Mouse (Mus musculus) CH12.LX (cell line): ENCODE measurements around the gene Klhl32. TPM values are rescaled to one million over a fixed set of nuclear protein-coding genes. Genes with fewer than 3 reads are reported as not detected.

Experiments used
- DNase-seq: peaks from one replicate; pipeline ENCODE4 v3.0.0-alpha.2; 2013; ENCODE audit errors: extremely low read depth
- H3K27ac ChIP-seq: 2 replicates; pipeline ENCODE4 v1.5.1; 2012; ENCODE audit warnings: low read depth, mild to moderate bottlenecking, control low read depth, moderate library complexity; ENCODE audit not compliant: insufficient read depth
- H3K27me3 ChIP-seq: replicated peaks from 2 replicates; pipeline ENCODE3; 2012; ENCODE audit warnings: inconsistent platforms
- H3K36me3 ChIP-seq, 2 experiments: replicated peaks in 1 of 2; 2 replicates each; pipeline versions ENCODE3 to v1.6.1; 2012; ENCODE audit warnings: inconsistent platforms in 1 of 2, low read length in 1 of 2, mild to moderate bottlenecking in 1 of 2, mixed read lengths in 1 of 2, moderate library complexity in 1 of 2; ENCODE audit not compliant: control insufficient read depth in 1 of 2, insufficient read depth in 1 of 2
- H3K4me1 ChIP-seq, 2 experiments: 2 replicates each; pipeline ENCODE4 v1.6.1; 2012; ENCODE audit warnings: inconsistent platforms in 1 of 2, moderate library complexity in 1 of 2; ENCODE audit not compliant: insufficient read depth in 2 of 2, control insufficient read depth in 1 of 2
- H3K4me2 ChIP-seq: 2 replicates; pipeline ENCODE4 v1.6.1; 2012; ENCODE audit warnings: low read depth, mild to moderate bottlenecking, control low read depth; ENCODE audit not compliant: poor library complexity, insufficient read depth, severe bottlenecking
- H3K4me3 ChIP-seq, 3 experiments: fragments of 150-350 bp in 1 of 3; sonication (generic) in 1 of 3; replicated peaks in 1 of 3; 2 replicates each; pipeline versions ENCODE3 to v1.5.1; 2011 to 2012; ENCODE audit warnings: low read depth in 2 of 3, low read length in 2 of 3, mild to moderate bottlenecking in 2 of 3, moderate library complexity in 2 of 3, control low read depth in 1 of 3, improper control_type of control experiment in 1 of 3, inconsistent platforms in 1 of 3, mixed read lengths in 1 of 3; ENCODE audit not compliant: poor library complexity in 1 of 3
- H3K79me2 ChIP-seq: replicated peaks from 2 replicates; pipeline ENCODE4 v1.6.1; 2012; ENCODE audit warnings: mild to moderate bottlenecking, moderate library complexity; ENCODE audit not compliant: control insufficient read depth, poor library complexity, insufficient read depth, severe bottlenecking; ENCODE audit errors: extremely low read depth
- H3K9ac ChIP-seq: 2 replicates; pipeline ENCODE4 v1.6.1; 2012; ENCODE audit warnings: low read depth, mild to moderate bottlenecking, control low read depth, moderate library complexity; ENCODE audit not compliant: insufficient read depth
- H3K9me3 ChIP-seq: replicated peaks from 2 replicates; pipeline ENCODE3; 2012; ENCODE audit warnings: low read length, inconsistent platforms, mixed read lengths
- BHLHE40 ChIP-seq: IDR thresholded peaks from 2 replicates; pipeline ENCODE4 v1.6.1; 2011; ENCODE audit warnings: mild to moderate bottlenecking, low read depth, low read length, improper control_type of control experiment
- CTCF ChIP-seq, 2 experiments: IDR thresholded peaks in 1 of 2; conservative IDR thresholded peaks in 1 of 2; 2 replicates each; pipeline ENCODE4 v1.5.1; 2011 to 2012; ENCODE audit warnings: low read depth in 2 of 2, low read length in 2 of 2, improper control_type of control experiment in 1 of 2, inconsistent platforms in 1 of 2, mild to moderate bottlenecking in 1 of 2, moderate library complexity in 1 of 2
- E2F4 ChIP-seq: IDR thresholded peaks from 2 replicates; pipeline ENCODE4 v1.6.1; 2011; ENCODE audit warnings: low read depth, low read length, improper control_type of control experiment; ENCODE audit not compliant: insufficient replicate concordance
- EP300 ChIP-seq: IDR thresholded peaks from 2 replicates; pipeline ENCODE4 v1.6.1; 2011; ENCODE audit warnings: low read length, improper control_type of control experiment
- ETS1 ChIP-seq: conservative IDR thresholded peaks from 2 replicates; pipeline ENCODE4 v1.6.1; 2012; ENCODE audit warnings: low read depth, mild to moderate bottlenecking, inconsistent platforms, low read length, improper control_type of control experiment, moderate library complexity
- GABPA ChIP-seq: IDR thresholded peaks from 2 replicates; pipeline ENCODE4 v1.6.1; 2012; ENCODE audit warnings: low read depth, low read length, improper control_type of control experiment, inconsistent platforms; ENCODE audit not compliant: insufficient replicate concordance
- HCFC1 ChIP-seq: IDR thresholded peaks from 2 replicates; pipeline ENCODE4 v1.6.1; 2012; ENCODE audit warnings: low read depth, mild to moderate bottlenecking, inconsistent platforms, low read length, improper control_type of control experiment
- JUN ChIP-seq: IDR thresholded peaks from 2 replicates; pipeline ENCODE4 v1.6.1; 2011; ENCODE audit warnings: low read depth, mild to moderate bottlenecking, low read length, improper control_type of control experiment, moderate library complexity; ENCODE audit not compliant: insufficient read depth
- JUND ChIP-seq: conservative IDR thresholded peaks from 2 replicates; pipeline ENCODE4 v1.6.1; 2011; ENCODE audit warnings: low read depth, low read length, improper control_type of control experiment
- KAT2A ChIP-seq: IDR thresholded peaks from 2 replicates; pipeline ENCODE4 v1.6.1; 2012; ENCODE audit warnings: low read length, improper control_type of control experiment, inconsistent platforms; ENCODE audit not compliant: insufficient replicate concordance
- MAFK ChIP-seq: IDR thresholded peaks from 2 replicates; pipeline ENCODE4 v1.6.1; 2011; ENCODE audit warnings: low read length, improper control_type of control experiment; ENCODE audit not compliant: insufficient replicate concordance
- MAZ ChIP-seq: IDR thresholded peaks from 2 replicates; pipeline ENCODE4 v1.6.1; 2012; ENCODE audit warnings: low read depth, mild to moderate bottlenecking, inconsistent platforms, low read length, improper control_type of control experiment, moderate library complexity
- MXI1 ChIP-seq: IDR thresholded peaks from 2 replicates; pipeline ENCODE4 v1.6.1; 2011; ENCODE audit warnings: mild to moderate bottlenecking, low read depth, low read length, improper control_type of control experiment
- NELFE ChIP-seq: IDR thresholded peaks from 2 replicates; pipeline ENCODE4 v1.6.1; 2011; ENCODE audit warnings: low read depth, low read length, improper control_type of control experiment
- NRF1 ChIP-seq: IDR thresholded peaks from 2 replicates; pipeline ENCODE4 v1.6.1; 2014; ENCODE audit warnings: low read depth, mild to moderate bottlenecking, inconsistent platforms, low read length, improper control_type of control experiment, moderate library complexity
- PAX5 ChIP-seq: IDR thresholded peaks from 2 replicates; pipeline ENCODE4 v1.6.1; 2012; ENCODE audit warnings: low read length, inconsistent platforms, mixed read lengths
- POLR2AphosphoS2 ChIP-seq: IDR thresholded peaks from 2 replicates; pipeline ENCODE4 v1.6.1; 2011; ENCODE audit warnings: low read depth, low read length, improper control_type of control experiment
- RCOR1 ChIP-seq: conservative IDR thresholded peaks from 2 replicates; pipeline ENCODE4 v1.6.1; 2012; ENCODE audit warnings: low read depth, mild to moderate bottlenecking, inconsistent platforms, low read length, improper control_type of control experiment
- TCF12 ChIP-seq: IDR thresholded peaks from 2 replicates; pipeline ENCODE4 v1.6.1; 2014; ENCODE audit warnings: low read depth, mild to moderate bottlenecking, inconsistent platforms, low read length, improper control_type of control experiment
- ZC3H11A ChIP-seq: IDR thresholded peaks from 2 replicates; pipeline ENCODE4 v1.6.1; 2012; ENCODE audit warnings: low read depth, mild to moderate bottlenecking, inconsistent platforms, low read length, improper control_type of control experiment
- ZKSCAN1 ChIP-seq: IDR thresholded peaks from 2 replicates; pipeline ENCODE4 v1.6.1; 2012; ENCODE audit warnings: low read depth, inconsistent platforms, low read length, improper control_type of control experiment, borderline replicate concordance
- ZMIZ1 ChIP-seq: IDR thresholded peaks from 2 replicates; pipeline ENCODE4 v1.6.1; 2012; ENCODE audit warnings: low read depth, mild to moderate bottlenecking, inconsistent platforms, low read length, improper control_type of control experiment
- ZNF384 ChIP-seq: IDR thresholded peaks from 2 replicates; pipeline ENCODE4 v1.6.1; 2012; ENCODE audit warnings: low read depth, low read length, improper control_type of control experiment, inconsistent platforms
- dilution Hi-C: fragments of 300-500 bp; cut with MboI; formaldehyde crosslinking; loops from 2 replicates; pipeline ENCODE4 v1.14.3; 2020; ENCODE audit warnings: low sequenced_read_pairs; ENCODE audit not compliant: extremely low pct_unique_long_range_greater_than_20kb, extremely low pct_ligation_motif_present
- in situ Hi-C: fragments of 300-500 bp; cut with MboI; formaldehyde crosslinking; loops from 3 replicates; pipeline ENCODE4 v1.14.3; 2019; ENCODE audit warnings: low sequenced_read_pairs, low pct_ligation_motif_present, low pct_unique_long_range_greater_than_20kb, mixed read lengths
- polyA plus RNA-seq: library from polyadenylated mRNA; unstranded; fragments of >175 nt; gene quantifications from 2 replicates; pipeline ENCODE4 v1.2.1, GENCODE M21; 2012; ENCODE audit warnings: low read depth; ENCODE audit not compliant: insufficient read length
- total RNA-seq, 2 experiments: library from RNA; depleted of rRNA; stranded (reverse); fragments of 300-350 nt in 1 of 2; fragments of >200 nt in 1 of 2; gene quantifications; 2 replicates each; pipeline ENCODE4 v1.2.3; 2012 to 2014

Gene Klhl32
- total and polyA plus RNA-seq, 3 experiments = 0.55 to 1.1 (median 0.60) TPM

DNA sequence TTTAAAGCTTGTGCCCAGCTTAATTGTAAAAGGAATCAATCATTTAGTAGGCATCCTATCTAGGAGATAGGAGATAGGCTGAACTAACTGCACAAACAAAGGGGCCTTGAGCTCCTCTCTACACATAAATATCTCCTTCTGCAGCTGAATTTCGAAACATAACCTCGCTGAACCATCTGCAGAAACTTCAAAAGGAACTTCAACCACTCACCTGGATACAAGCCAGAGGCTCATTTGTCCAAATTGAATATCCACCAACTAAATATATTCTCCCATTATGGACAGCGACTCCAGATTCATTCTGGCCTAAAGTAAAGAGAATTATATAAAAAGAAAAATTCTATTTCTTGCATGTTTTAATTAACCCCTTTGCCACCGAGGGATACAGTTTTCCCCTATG, 224.2 kb downstream of the Klhl32 start:
- H3K4me1 ChIP-seq = peaks cover 0 to 5% of the 10 kb centered on the region in 2 experiments; a peak in 1 of 4 replicates
- no peak for DNase-seq
- H3K9ac ChIP-seq = no peak overlapping the region
- TF ChIP-seq POLR2AphosphoS2 (no peak), ETS1 (no peak), PAX5 (no peak), MAZ (no peak), TCF12 (no peak), ZNF384 (no peak), EP300 (no peak), RCOR1 (no peak), CTCF (conservative IDR thresholded peaks at IDR 0.05 in 1 of 2, IDR thresholded peaks at IDR 0.05 in 1 of 2; ENCODE audit: low read depth in 2 of 2, low read length in 2 of 2) (no peak), JUND (no peak), GABPA (no peak), MXI1 (no peak), HCFC1 (no peak), JUN (no peak), MAFK (no peak), ZMIZ1 (no peak), KAT2A (no peak)
- TF ChIP-seq, all 38 proteins: peak for 0
- in situ Hi-C loops (no loop called here), dilution Hi-C loops (no loop called here)
- no peaks in the 10 kb centered on the region for H3K79me2 ChIP-seq
- no peak overlapping the region for H3K4me3 ChIP-seq
- no peak overlapping the region for H3K27ac ChIP-seq
- no peak overlapping the region for H3K4me2 ChIP-seq
- H3K9me3 ChIP-seq = no peaks in the 10 kb centered on the region
- no peaks in the 10 kb centered on the region for H3K27me3 ChIP-seq
- H3K36me3 ChIP-seq = no peaks in the 10 kb centered on the region

DNA sequence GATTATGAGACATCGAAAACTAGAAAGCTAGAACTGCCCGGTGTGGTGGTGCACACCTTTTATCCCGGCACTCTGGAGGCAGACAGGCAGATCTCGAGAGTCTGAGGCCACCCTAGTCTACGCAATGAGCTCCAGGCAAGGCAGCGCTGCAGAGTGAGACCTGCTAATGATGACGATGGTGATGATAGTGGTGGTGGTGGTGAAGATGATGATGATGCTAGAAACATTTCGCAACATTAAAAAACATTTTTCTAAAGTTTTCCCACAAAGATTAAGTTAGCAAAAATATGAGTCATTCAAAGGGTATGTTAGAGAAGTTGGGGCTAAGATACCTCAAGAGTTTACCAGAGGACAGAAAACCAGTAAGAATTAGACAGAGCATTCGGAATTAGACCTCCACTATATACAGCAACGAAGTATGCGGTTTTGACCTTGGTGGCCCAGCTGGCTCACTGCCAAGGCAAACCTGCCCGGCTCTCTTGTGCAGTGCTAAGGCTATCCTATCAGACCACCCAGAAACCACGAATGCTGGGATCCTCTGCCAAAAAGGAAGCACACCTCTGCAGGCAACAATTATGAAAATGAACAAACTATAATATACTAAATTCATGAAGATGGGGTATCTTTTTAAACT, 224.9 kb downstream of the Klhl32 start:
- dilution Hi-C loops = no loop called here
- in situ Hi-C loops = no loop called here

More for the DNA sequence above, 224.9 kb downstream of the Klhl32 start:
- Histone ChIP-seq H3K36me3 (no peaks in the 10 kb centered on the region), H3K79me2 (no peaks in the 10 kb centered on the region), H3K9me3 (no peaks in the 10 kb centered on the region), H3K4me3 (no peak overlapping the region), H3K9ac (no peak overlapping the region), H3K4me1 (peaks cover 0 to under 1% of the 10 kb centered on the region in 2 experiments; a peak in 1 of 4 replicates), H3K4me2 (no peak overlapping the region), H3K27me3 (no peaks in the 10 kb centered on the region), H3K27ac (no peak overlapping the region)
- TF ChIP-seq ZKSCAN1 (no peak), NRF1 (no peak), JUN (no peak), NELFE (no peak), ZC3H11A (no peak), JUND (no peak), E2F4 (no peak), ZMIZ1 (no peak), BHLHE40 (no peak)
- no peak for DNase-seq
